Mouse (Mus musculus): ENCODE measurements around the gene 4931429L15Rik.
"Not testable (repeated sequence)": the region's sequence is repeated elsewhere in the genome, so short reads cannot be mapped to it uniquely, and the experiment has no call there.

Gene 4931429L15Rik

GRCm38 (mm10) chr9:46319886-46320285 lies at the start of gene 4931429L15Rik:
Gene 4931429L15Rik (minus strand): TSS chr9:46319986.
- TF ChIP-seq GATA4 (IDR thresholded peaks at IDR 0.05; ENCODE audit: insufficient replicate concordance, low read length): not testable (repeated sequence)

DNA sequence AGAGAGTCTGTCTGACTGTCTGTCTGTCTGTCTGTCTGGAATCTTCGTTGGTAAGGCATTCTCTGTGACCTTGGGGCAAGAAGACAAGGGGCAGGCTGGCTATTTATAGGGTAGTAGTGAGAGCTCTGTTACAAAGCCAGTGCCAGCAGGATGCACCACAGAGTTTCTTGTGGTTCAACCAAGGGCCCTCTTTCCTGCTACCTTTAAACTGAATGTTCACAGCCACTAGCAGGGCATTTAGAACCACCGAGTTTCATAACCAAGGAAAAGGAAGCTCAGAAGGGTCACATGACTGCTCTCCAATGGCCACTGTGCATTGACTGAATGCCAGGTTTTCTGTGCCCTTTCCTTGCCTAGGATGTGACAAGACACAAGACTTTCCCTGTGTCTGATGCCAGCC lies 42.7 kb upstream of the 4931429L15Rik start:
- TF ChIP-seq GATA4 (IDR thresholded peaks at IDR 0.05; ENCODE audit: insufficient replicate concordance, low read length): no peak

DNA sequence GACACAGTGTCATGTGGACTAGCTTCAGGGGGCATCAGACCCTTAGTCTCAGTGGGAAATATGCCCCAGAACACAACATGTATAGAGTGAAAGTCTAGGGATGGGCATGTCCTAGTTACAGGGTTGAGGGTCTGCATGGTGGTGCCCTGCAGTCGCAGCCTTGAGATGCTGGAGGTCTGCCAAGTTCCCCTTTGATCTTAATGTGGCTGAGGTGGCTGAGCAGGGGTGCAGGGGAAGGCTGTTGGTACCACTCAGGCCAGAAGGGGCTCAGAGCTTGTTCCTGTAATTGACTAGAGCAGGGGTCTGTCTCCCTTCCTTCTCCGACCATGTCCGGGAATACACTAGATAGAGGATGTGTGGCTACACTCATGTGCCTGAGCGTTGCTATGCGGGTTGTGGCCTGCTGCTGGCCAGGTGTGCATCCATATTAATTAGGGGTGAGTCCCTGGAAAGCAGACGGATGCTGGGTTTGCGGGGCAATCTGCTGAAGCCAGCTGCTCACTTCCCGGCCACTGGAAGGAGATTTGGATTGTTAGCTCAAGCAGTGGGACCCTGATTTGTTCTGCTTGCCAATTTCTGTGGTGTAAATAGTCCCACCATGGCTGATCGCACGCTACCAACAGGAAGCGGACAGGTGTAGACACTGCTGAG lies 41.8 kb upstream of the 4931429L15Rik start:
- no peak for TF ChIP-seq GATA4 (IDR thresholded peaks at IDR 0.05; ENCODE audit: insufficient replicate concordance, low read length)

GRCm38 (mm10) chr9:46353992-46354391 lies 34.2 kb upstream of the 4931429L15Rik start:
- TF ChIP-seq GATA4 (IDR thresholded peaks at IDR 0.05; ENCODE audit: insufficient replicate concordance, low read length): peak; percentile 78; the same call in 1 of the 2 replicates

GRCm38 (mm10) chr9:46353330-46353724 lies 33.5 kb upstream of the 4931429L15Rik start:
- no peak for TF ChIP-seq GATA4 (IDR thresholded peaks at IDR 0.05; ENCODE audit: insufficient replicate concordance, low read length)

- TF ChIP-seq GATA4 (IDR thresholded peaks at IDR 0.05; ENCODE audit: insufficient replicate concordance, low read length): no peak
Observed at GRCm38 (mm10) chr9:46352651-46353329, 33.0 kb upstream of the 4931429L15Rik start.

- no peak for TF ChIP-seq GATA4 (IDR thresholded peaks at IDR 0.05; ENCODE audit: insufficient replicate concordance, low read length)
Observed at GRCm38 (mm10) chr9:46350451-46350981, 30.7 kb upstream of the 4931429L15Rik start.

DNA sequence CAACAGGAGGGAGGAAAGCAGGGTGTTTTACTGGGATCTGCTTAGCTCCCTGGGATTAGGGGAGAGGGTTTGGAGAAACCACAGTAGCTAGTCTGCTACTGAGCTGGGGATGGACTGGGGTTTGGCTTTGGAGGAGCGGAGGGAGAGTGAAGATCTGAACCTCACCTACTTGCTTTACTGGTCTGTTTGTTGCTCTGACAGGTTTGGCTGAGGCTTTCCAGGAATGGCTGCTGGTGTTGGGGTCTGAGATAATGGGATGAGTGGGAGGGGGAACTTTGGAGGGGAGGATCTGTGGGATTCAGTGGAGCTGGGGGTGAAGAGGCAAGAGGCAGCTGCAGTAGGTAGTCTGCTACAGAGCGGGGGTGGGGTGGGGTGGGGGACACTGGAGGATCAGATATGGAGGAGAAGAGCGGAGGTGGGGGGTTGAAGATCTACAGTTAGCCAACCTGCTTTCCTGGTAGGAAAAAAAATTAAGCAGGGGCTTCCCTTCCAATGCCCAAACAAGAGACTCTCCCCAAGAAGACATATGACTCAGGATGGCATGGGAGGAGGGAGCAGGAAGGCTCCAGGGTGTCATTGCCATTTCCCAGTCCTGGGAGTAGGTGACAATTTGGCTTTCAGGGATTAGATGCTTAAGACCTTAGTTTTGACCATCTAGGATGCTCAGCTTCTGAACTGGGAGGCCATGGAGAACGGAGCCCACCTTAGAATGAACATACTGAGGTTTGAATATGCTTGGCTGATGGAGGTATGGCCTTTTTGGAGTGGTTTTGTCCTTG lies 26.3 kb upstream of the 4931429L15Rik start:
- TF ChIP-seq GATA4 (IDR thresholded peaks at IDR 0.05; ENCODE audit: insufficient replicate concordance, low read length): no peak

- TF ChIP-seq GATA4 (IDR thresholded peaks at IDR 0.05; ENCODE audit: insufficient replicate concordance, low read length): no peak
Observed at GRCm38 (mm10) chr9:46339051-46339652, 19.4 kb upstream of the 4931429L15Rik start.

- TF ChIP-seq GATA4 (IDR thresholded peaks at IDR 0.05; ENCODE audit: insufficient replicate concordance, low read length): no peak
Observed at GRCm38 (mm10) chr9:46338384-46338783, 18.6 kb upstream of the 4931429L15Rik start.

GRCm38 (mm10) chr9:46337852-46338291 lies 18.1 kb upstream of the 4931429L15Rik start:
- TF ChIP-seq GATA4 (IDR thresholded peaks at IDR 0.05; ENCODE audit: insufficient replicate concordance, low read length): no peak

DNA sequence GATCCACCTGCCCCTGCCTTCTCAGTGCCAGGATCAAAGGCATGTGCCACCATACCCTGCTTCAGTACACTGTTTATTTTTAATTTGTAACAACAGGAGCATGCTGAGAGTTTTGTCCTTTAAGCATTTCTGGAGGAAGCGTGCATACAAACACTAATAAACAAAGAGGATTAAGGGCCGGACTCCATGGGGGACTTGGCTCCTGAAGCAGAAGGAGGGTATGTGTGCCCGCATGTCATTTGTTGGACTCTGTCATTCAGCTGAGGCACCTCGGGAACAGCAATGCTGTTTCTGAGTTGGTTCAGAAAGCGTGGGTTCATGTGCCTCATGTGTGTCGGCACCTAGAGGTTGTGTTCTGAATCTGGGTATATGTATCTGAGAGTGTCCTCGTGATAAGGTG lies 17.5 kb upstream of the 4931429L15Rik start:
- no peak for TF ChIP-seq GATA4 (IDR thresholded peaks at IDR 0.05; ENCODE audit: insufficient replicate concordance, low read length)

- no peak for TF ChIP-seq GATA4 (IDR thresholded peaks at IDR 0.05; ENCODE audit: insufficient replicate concordance, low read length)
Observed at GRCm38 (mm10) chr9:46335461-46335995, 15.7 kb upstream of the 4931429L15Rik start.

- TF ChIP-seq GATA4 (IDR thresholded peaks at IDR 0.05; ENCODE audit: insufficient replicate concordance, low read length): no peak
Observed at GRCm38 (mm10) chr9:46334471-46335025, 14.8 kb upstream of the 4931429L15Rik start.

Measured in liver, adult (tissue).